Mouse (Mus musculus) small intestine, adult 2 months (tissue): ENCODE measurements around the gene Susd6. TPM values are rescaled to one million over a fixed set of nuclear protein-coding genes. Genes with fewer than 3 reads are reported as not detected.

Source experiments
- H3K27ac ChIP-seq: fragments of 200-500 bp; 2 replicates; pipeline ENCODE4 v1.5.1; 2012; ENCODE audit warnings: low read depth, low read length, control low read depth, inconsistent platforms; ENCODE audit not compliant: insufficient read depth
- H3K27me3 ChIP-seq: fragments of 200-500 bp; 2 replicates; pipeline ENCODE4 v1.6.1; 2012; ENCODE audit warnings: mild to moderate bottlenecking, moderate library complexity, low read length, inconsistent platforms; ENCODE audit not compliant: control insufficient read depth, insufficient read depth
- H3K36me3 ChIP-seq: fragments of 200-500 bp; 2 replicates; pipeline ENCODE4 v1.6.1; 2012; ENCODE audit warnings: mild to moderate bottlenecking, low read length, control low read depth, inconsistent platforms; ENCODE audit not compliant: control insufficient read depth, insufficient read depth
- H3K4me1 ChIP-seq: fragments of 200-500 bp; 2 replicates; pipeline ENCODE4 v1.6.1; 2012; ENCODE audit warnings: low read length, inconsistent platforms, mixed read lengths; ENCODE audit not compliant: control insufficient read depth, insufficient read depth, insufficient read length
- H3K4me3 ChIP-seq: fragments of 200-500 bp; 2 replicates; pipeline ENCODE4 v1.5.1; 2012; ENCODE audit warnings: low read depth, mild to moderate bottlenecking, control low read depth, inconsistent platforms, low read length, moderate library complexity
- CTCF ChIP-seq: fragments of 200-500 bp; IDR thresholded peaks from 2 replicates; pipeline ENCODE4 v1.5.1; 2012; ENCODE audit warnings: low read depth, mild to moderate bottlenecking, control low read depth, inconsistent platforms, low read length, moderate library complexity, mixed read lengths; ENCODE audit not compliant: insufficient replicate concordance, insufficient read length; ENCODE audit errors: extremely low read depth
- POLR2A ChIP-seq: fragments of 200-500 bp; IDR thresholded peaks from 2 replicates; pipeline ENCODE4 v1.6.1; 2012; ENCODE audit warnings: low read depth, mild to moderate bottlenecking, control low read depth, inconsistent platforms, low read length, moderate library complexity
- WGBS: fragments of 180-500 bp; shearing (Covaris S2); methylation state at CpG from one replicate; pipeline ENCODE4 v1.1.7; 2018; 5-methylcytosine and 5-hydroxymethylcytosine counted together
- polyA plus RNA-seq: library from polyadenylated mRNA; depleted of rRNA; stranded (reverse); fragments of >200 nt; gene quantifications from 2 replicates; pipeline ENCODE4 v1.2.3, GENCODE M21; 2012

The Susd6 gene
- polyA plus RNA-seq, 1 experiment, result 54.9 TPM

DNA sequence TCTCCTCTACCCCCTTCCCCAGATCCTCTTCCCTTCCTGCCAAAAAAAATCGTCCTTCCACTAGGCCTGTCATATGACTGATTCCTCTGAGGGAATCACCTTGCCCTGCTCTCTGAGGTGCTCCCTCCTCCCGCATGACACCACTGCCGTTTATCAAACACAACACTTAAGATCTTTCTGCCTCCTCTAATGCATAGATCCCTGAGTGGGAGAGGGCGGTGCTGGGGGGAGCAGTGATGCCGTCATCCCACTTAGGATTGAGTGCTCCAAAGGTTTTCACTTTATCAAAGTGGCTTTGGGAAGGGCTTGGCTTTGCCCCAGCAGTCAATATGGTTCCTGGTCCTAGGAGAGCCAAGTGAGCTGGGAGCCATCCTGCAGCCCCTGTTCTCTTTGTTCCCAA, 93.6 kb downstream of the Susd6 start:
- peaks cover 4% of the 10 kb centered on the region; the same call in 1 of the 2 replicates for H3K4me1 ChIP-seq
- no peak overlapping the region for H3K4me3 ChIP-seq
- TF ChIP-seq POLR2A (no peak), CTCF (no peak)
- peaks cover 10% of the 10 kb centered on the region; the same call in 1 of the 2 replicates for H3K36me3 ChIP-seq
- WGBS, result 53% methylated on average over 5 of the region's 5 CpGs
- no peak overlapping the region for H3K27ac ChIP-seq
- no peaks in the 10 kb centered on the region for H3K27me3 ChIP-seq

DNA sequence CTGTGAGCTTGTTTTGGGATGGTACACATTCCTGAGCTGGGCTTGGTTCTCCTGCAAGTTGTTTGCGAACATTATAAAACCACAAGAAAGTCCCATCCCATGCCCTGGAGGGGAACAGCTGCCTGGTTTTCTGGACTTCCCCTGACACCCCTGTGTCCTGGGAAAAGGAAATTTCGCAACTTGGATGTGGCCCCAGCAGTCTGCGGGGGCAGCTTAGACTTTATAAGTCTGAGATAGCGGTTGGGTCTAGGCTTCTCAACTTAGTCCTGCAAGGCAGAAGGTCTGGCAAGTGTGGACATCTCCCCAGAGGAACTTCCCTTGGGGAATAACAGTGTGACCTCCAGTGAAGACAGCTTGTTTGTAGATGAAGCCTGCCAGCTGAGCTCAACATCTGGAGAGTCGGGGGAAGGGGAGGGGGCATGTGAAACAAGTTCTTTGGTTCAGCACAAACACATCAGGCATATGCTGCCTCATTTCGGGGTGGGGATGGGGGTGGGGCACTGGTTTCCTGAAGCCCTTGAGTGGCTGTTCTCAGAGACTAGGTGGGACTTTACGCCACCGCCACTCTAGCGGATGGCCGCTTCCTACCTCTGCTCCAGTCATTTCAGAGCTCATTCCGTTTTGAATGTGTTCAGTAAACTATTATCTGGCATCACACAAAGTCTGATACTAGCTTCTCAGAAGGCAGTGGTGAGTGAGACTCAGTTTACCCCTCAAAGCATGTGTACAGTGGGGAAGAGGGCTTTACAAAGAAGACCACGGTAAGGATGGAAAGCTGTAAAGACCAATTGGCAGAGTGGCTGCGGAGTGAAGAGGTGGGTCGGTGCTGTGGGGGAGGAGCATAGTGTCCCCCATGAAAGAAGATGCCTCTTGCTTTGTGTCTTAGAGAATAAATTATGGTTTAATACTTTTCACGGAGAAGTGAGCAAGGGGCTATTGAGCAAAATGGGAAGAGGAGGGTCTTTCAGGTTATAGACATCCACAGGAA, 95.3 kb downstream of the Susd6 start:
- H3K27ac ChIP-seq, result peak overlapping the region; percentile 44
- 40% methylated on average over 15 of the region's 15 CpGs for WGBS
- TF ChIP-seq CTCF (no peak), POLR2A (no peak)
- no peaks in the 10 kb centered on the region for H3K36me3 ChIP-seq
- H3K4me1 ChIP-seq, result peaks cover 7% of the 10 kb centered on the region; the same call in 1 of the 2 replicates
- no peak overlapping the region for H3K4me3 ChIP-seq
- no peaks in the 10 kb centered on the region for H3K27me3 ChIP-seq

DNA sequence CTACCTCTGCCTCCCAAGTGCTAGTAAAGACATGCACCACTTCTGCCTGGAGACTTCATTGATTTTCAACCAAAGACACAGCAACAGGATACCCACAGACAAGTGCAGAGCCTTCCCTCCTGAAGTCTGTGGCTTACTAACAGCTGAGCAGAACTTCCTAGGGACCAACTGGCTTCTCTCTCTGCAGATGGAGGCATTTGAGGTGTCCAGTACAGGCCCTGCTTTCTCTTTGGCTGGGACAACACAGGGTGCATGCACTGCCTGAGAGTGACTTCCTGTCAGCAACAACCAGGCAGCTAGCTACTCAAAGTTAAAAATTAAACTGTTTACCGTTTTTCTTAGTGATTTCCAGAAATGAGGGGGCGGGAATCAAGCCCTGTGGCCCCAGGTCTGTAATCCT, 96.7 kb downstream of the Susd6 start:
- H3K36me3 ChIP-seq, result no peaks in the 10 kb centered on the region
- no peak overlapping the region for H3K27ac ChIP-seq
- TF ChIP-seq POLR2A, result no peak
- no peak for TF ChIP-seq CTCF
- H3K4me1 ChIP-seq, result peaks cover 7% of the 10 kb centered on the region; the same call in 1 of the 2 replicates
- H3K27me3 ChIP-seq, result no peaks in the 10 kb centered on the region
- WGBS, result 13% methylated on average over 2 of the region's 2 CpGs
- no peak overlapping the region for H3K4me3 ChIP-seq

DNA sequence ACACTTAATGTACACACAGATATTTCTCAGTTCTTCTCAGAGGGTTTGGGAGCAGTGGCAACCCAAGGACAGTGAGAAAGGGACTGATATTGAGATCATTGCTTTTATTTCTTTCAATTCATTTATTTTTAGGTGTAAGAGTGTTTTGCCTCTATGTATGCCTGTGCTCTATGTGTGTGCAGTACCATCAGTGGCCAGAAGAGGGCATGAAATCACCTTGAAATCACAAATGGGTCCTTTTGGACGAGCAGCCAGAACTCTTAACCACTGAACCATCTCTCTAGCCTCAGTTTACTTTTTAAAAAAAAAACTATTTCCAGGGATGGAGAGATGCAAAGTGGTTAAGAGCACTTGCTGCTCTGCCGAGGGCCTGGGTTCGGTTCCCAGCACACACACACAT, 99.0 kb downstream of the Susd6 start:
- Histone ChIP-seq H3K4me1 (peaks cover 5% of the 10 kb centered on the region; the same call in 1 of the 2 replicates), H3K4me3 (no peak overlapping the region), H3K27me3 (no peaks in the 10 kb centered on the region), H3K27ac (no peak overlapping the region), H3K36me3 (no peaks in the 10 kb centered on the region)
- TF ChIP-seq CTCF (peak; percentile 15; the same call in 1 of the 2 replicates), POLR2A (no peak)
- WGBS, result 98% methylated on average over 3 of the region's 3 CpGs

DNA sequence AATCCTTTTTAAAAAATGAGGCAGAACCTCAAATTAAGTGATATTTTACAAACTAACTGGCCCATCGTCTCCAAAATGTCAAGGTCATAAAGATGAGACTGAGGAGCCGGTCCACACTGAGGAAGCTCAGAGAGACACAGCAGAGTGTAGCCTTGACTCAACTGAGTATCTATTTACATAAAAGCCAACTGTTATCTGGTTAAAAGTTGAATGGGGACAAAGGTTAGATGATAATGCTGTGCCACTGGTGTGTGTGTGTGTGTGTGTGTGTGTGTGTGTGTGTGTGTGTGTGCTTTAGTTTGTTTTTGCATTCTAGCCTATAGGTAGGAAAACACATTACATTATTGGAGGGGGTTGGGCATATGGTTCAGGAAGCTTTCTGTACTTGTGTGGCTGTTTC, 100.8 kb downstream of the Susd6 start:
- no peak overlapping the region for H3K4me3 ChIP-seq
- H3K4me1 ChIP-seq, result peaks cover 9% of the 10 kb centered on the region
- no peaks in the 10 kb centered on the region for H3K36me3 ChIP-seq
- H3K27ac ChIP-seq, result no peak overlapping the region
- 32% methylated on average over 2 of the region's 2 CpGs for WGBS
- TF ChIP-seq POLR2A (no peak), CTCF (no peak)
- no peaks in the 10 kb centered on the region for H3K27me3 ChIP-seq

DNA sequence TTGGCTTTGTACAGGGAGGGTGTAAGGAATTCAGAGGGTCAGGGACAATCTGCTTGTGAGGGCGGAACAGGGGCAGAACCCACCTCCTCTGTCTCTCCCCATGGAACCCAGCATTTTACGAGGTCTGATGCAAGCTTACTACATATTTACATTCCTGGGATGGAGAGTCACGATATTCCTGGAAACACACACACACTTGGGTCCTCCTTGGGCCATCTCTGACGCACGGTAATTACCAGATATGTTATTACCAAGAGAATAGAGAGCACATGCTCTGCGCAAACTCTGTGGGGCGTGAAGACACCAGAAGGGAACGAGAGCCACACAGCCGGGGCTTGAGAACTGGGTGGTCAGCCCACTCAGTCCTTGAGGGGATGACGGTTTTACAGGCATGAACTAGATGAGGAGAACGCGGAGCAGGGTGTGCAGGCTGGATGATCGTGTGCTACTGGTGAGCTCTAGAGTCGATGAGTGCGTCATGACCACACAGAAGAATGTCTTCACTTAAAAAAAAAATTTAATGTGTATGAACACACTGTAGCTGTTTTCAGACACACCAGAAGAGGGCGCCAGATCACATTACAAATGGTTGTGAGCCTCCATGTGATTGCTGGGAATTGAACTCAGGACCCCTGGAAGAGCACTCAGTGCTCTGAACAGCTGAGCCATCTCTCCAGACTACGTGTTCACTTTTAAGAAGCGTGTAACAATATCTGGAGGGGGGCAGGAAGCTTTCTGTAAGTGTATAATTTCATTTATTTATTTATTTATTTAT, 103.6 kb downstream of the Susd6 start:
- no peaks in the 10 kb centered on the region for H3K36me3 ChIP-seq
- no peaks in the 10 kb centered on the region for H3K27me3 ChIP-seq
- H3K4me3 ChIP-seq, result no peak overlapping the region
- peaks cover 10% of the 10 kb centered on the region for H3K4me1 ChIP-seq
- 88% methylated on average over 18 of the region's 18 CpGs for WGBS
- H3K27ac ChIP-seq, result no peak overlapping the region
- TF ChIP-seq CTCF (peak; percentile 48; the same call in 1 of the 2 replicates), POLR2A (no peak)
